Mouse (Mus musculus): ENCODE data around the gene Tsc22d3. TPM values are rescaled to one million over a fixed set of nuclear protein-coding genes. Genes with fewer than 3 reads are reported as not detected.
"Not testable (repeated sequence)": the region's sequence is repeated elsewhere in the genome, so short reads cannot be mapped to it uniquely, and the experiment has no call there.

Tsc22d3 gene
- polyA plus RNA-seq, 1 experiment from 2014 or later: 34.2 TPM

DNA sequence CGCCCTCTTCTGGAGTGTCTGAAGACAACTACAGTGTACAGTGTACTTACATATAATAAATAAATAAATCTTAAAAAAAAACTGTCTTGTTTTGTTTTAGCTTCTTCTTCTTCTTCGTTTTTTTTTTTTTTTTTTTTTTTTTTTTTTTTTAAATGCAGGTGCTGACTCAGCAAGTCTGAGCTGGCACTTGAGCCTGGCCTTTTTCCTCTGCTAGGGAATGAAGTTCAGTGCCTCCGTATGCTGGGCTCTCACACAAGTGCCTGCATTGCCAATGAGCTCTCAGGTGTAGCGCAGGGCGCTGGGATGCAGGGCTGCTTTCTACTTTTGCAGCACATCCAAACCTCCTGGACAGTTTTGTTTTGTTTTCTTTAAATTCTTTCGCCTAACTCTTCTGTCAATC, 90.6 kb downstream of the Tsc22d3 start:
- no peak overlapping the region for H3K9ac ChIP-seq (replicated peaks)
- no peak for ATAC-seq
- WGBS (ENCODE audit: insufficient replicate concordance): 53% methylated on average over 6 of the region's 6 CpGs
- H3K27me3 ChIP-seq (ENCODE audit: insufficient read depth, low read length): no peaks in the 10 kb centered on the region
- no peak for DNase-seq
- H3K9me3 ChIP-seq (ENCODE audit: low read length): no peaks in the 10 kb centered on the region
- H3K4me1 ChIP-seq (ENCODE audit: insufficient read depth): peaks cover 22% of the 10 kb centered on the region
- H3K4me3 ChIP-seq (ENCODE audit: low read depth, low read length): no peak overlapping the region
- H3K36me3 ChIP-seq (replicated peaks; ENCODE audit: insufficient read depth, low read length): no peaks in the 10 kb centered on the region
- no peak overlapping the region for H3K4me2 ChIP-seq (ENCODE audit: low read depth, low read length)
- 0 out of 2 replicates have a peak overlapping the region, but pooled peaks have one; percentile 48 for H3K27ac ChIP-seq (ENCODE audit: low read depth)
- TF ChIP-seq EP300 (IDR thresholded peaks at IDR 0.05; ENCODE audit: low read depth) (no peak), CTCF (IDR thresholded peaks at IDR 0.05; ENCODE audit: low read depth) (no peak)

DNA sequence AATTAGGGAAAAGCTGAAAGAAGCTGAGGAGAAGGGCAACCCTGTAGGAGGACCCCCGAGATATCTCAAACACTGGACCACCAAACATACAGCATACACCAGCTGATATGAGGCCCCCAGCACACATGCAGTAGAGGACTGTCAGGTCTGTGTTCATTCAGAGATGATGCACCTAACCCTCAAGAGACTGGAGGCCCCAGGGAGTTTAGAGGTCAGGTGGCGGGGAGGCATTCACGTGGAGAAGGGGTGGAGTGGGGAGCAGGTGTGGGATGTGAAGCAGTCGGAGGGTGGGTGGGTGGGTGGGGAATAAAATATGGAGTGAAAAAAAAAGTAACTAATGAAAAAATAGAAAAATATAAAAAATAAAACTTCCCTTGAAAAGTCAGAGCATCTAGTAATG, 91.7 kb downstream of the Tsc22d3 start:
- not testable (repeated sequence) for H3K9ac ChIP-seq (replicated peaks); ATAC-seq; H3K4me3 ChIP-seq (ENCODE audit: low read depth, low read length); DNase-seq; H3K27me3 ChIP-seq (ENCODE audit: insufficient read depth, low read length); H3K4me2 ChIP-seq (ENCODE audit: low read depth, low read length); H3K9me3 ChIP-seq (ENCODE audit: low read length); H3K36me3 ChIP-seq (replicated peaks; ENCODE audit: insufficient read depth, low read length)
- peaks cover 25% of the 10 kb centered on the region for H3K4me1 ChIP-seq (ENCODE audit: insufficient read depth)
- 52% methylated on average over 4 of the region's 4 CpGs for WGBS (ENCODE audit: insufficient replicate concordance)
- H3K27ac ChIP-seq (ENCODE audit: low read depth): peak overlapping the region; percentile 69; the same call in 1 of the 2 replicates

DNA sequence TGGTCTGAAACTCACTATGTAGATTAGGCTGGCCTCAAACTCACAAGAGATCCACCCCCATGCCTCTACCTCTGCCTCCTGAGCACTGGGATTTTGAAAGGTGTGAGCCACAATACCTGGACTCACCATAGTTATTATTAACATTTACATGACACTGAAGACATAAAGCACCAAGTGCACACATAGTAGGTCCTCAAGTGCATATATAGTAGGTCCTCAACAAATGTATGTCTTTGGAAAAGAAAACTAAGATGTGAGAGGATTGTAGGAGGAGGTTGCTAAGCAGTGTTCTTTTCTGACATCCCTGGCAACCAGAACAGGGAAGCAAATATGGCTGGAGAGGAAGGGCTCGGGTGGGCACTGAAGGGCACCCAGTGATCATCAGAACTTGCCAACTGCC, 93.1 kb downstream of the Tsc22d3 start:
- Histone ChIP-seq H3K36me3 (replicated peaks; ENCODE audit: insufficient read depth, low read length) (no peaks in the 10 kb centered on the region), H3K27ac (ENCODE audit: low read depth) (peak overlapping the region; percentile 69), H3K4me3 (ENCODE audit: low read depth, low read length) (no peak overlapping the region), H3K4me1 (ENCODE audit: insufficient read depth) (peaks cover 31% of the 10 kb centered on the region), H3K27me3 (ENCODE audit: insufficient read depth, low read length) (no peaks in the 10 kb centered on the region), H3K4me2 (ENCODE audit: low read depth, low read length) (no peak overlapping the region), H3K9me3 (ENCODE audit: low read length) (no peaks in the 10 kb centered on the region), H3K9ac (replicated peaks) (no peak overlapping the region)
- ATAC-seq (no peak), DNase-seq (no peak)
- TF ChIP-seq CTCF (IDR thresholded peaks at IDR 0.05; ENCODE audit: low read depth) (no peak), EP300 (IDR thresholded peaks at IDR 0.05; ENCODE audit: low read depth) (no peak)
- 55% methylated on average over 1 of the region's 1 CpGs for WGBS (ENCODE audit: insufficient replicate concordance)

DNA sequence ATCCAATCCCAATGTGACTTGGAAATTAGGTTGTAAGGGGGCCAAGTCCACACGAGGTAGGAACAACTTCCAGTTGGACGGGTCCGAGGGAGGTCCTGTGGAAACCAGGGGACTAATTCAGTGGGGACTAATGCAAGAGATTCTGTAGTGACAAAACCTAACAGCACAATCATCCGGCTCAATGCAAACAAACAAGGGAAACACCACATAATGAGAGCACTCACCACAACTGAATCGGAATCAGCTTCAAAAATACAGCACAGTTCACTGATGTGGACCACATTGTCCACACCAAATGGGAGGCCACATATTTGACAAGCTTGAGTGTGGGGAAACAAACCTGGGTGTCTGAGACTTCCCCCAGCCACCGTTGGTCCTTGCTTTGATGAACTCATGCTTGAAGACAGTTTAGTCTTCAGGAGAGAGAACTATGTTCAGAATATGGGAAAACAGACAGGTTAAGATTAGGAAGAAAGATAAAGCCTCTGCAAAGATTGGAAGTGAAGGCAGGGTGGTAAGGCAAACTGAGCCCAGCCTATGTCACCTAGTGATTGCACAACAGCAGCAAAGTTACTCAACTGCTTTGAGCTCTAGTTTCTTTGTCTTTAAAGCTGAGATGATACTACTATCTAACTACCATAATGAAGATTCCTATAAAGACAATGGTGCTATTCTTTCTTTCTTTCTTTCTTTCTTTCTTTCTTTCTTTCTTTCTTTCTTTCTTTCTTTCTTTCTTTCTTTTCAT, 93.9 kb downstream of the Tsc22d3 start:
- Histone ChIP-seq H3K27me3 (ENCODE audit: insufficient read depth, low read length) (no peaks in the 10 kb centered on the region), H3K9ac (replicated peaks) (no peak overlapping the region), H3K36me3 (replicated peaks; ENCODE audit: insufficient read depth, low read length) (no peaks in the 10 kb centered on the region), H3K9me3 (ENCODE audit: low read length) (no peaks in the 10 kb centered on the region), H3K4me3 (ENCODE audit: low read depth, low read length) (no peak overlapping the region), H3K27ac (ENCODE audit: low read depth) (peak overlapping the region; percentile 73), H3K4me1 (ENCODE audit: insufficient read depth) (peaks cover 32% of the 10 kb centered on the region), H3K4me2 (ENCODE audit: low read depth, low read length) (0 out of 2 replicates have a peak overlapping the region, but pooled peaks have one; percentile 39)
- WGBS (ENCODE audit: insufficient replicate concordance): 43% methylated on average over 6 of the region's 6 CpGs
- TF ChIP-seq CTCF (IDR thresholded peaks at IDR 0.05; ENCODE audit: low read depth) (no peak), EP300 (IDR thresholded peaks at IDR 0.05; ENCODE audit: low read depth) (no peak)
- DNase-seq (no peak), ATAC-seq (no peak)

DNA sequence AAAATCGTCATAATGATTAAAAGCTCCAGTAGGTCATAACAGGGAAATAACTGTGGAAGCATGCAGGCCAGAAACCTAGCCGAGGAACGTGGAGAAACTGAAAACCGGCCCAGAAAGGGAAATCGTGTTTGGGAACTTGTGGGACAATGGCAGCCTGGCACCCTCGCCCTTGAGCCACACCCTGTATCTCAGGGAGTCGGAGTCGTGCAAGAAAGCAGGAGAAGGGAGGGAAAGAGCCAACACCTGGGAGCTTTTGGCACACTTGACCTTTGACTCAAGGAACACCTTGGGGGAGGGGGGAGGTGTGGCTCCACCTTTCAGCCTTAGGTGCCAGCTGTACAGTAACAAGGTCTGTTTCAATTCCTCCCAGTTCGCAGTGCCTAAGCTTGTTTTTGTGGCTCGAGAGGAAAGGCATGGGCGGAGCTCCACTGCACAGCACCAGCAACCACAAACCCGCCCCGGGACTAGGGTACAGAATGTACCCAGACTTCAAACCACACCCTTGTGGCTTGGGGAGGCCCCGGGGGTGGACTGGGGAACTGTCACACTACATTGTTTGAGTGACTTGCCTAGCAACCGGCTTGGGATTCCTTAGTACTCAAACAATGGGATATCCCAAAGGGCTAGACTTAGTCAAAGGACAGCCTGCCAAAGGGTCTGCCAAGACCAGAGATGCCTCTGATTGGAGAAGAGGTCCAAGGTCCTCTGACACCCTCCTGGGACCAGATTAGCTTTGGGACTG, 94.8 kb downstream of the Tsc22d3 start:
- ATAC-seq (peak; percentile 93), DNase-seq (peak; percentile 82)
- TF ChIP-seq CTCF (IDR thresholded peaks at IDR 0.05; ENCODE audit: low read depth) (no peak), EP300 (IDR thresholded peaks at IDR 0.05; ENCODE audit: low read depth) (peak; percentile 89)
- no peaks in the 10 kb centered on the region for H3K9me3 ChIP-seq (ENCODE audit: low read length)
- no peak overlapping the region for H3K9ac ChIP-seq (replicated peaks)
- peak overlapping the region; percentile 48 for H3K4me2 ChIP-seq (ENCODE audit: low read depth, low read length)
- peaks cover 24% of the 10 kb centered on the region for H3K4me1 ChIP-seq (ENCODE audit: insufficient read depth)
- H3K36me3 ChIP-seq (replicated peaks; ENCODE audit: insufficient read depth, low read length): no peaks in the 10 kb centered on the region
- H3K4me3 ChIP-seq (ENCODE audit: low read depth, low read length): no peak overlapping the region
- H3K27ac ChIP-seq (ENCODE audit: low read depth): peak overlapping the region; percentile 73
- 37% methylated on average over 15 of the region's 15 CpGs for whole genome bisulfite sequencing (ENCODE audit: insufficient replicate concordance)
- no peaks in the 10 kb centered on the region for H3K27me3 ChIP-seq (ENCODE audit: insufficient read depth, low read length)

DNA sequence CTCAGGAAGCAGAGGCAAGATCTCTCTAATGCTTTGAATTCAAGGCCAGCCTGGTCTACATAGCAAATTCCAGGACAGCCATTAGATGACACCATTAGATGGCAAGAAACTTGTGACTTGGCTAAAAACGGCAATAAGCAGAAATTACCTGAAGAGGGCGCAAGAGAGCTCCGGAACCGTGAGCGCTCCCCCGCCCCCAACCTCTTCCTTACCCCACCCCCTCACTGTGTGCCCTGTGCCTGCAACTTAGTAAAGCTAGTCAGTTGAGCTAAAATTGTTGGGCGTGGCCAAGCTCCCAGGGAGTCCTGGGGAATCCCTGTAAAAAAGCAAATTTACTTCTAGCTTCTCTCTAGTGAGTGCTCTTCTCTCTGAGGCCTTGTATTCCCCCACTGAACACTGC, 96.6 kb downstream of the Tsc22d3 start:
- Histone ChIP-seq H3K9me3 (ENCODE audit: low read length) (no peaks in the 10 kb centered on the region), H3K27ac (ENCODE audit: low read depth) (peak overlapping the region; percentile 73), H3K9ac (replicated peaks) (no peak overlapping the region), H3K4me1 (ENCODE audit: insufficient read depth) (peaks cover 24% of the 10 kb centered on the region), H3K27me3 (ENCODE audit: insufficient read depth, low read length) (no peaks in the 10 kb centered on the region), H3K4me3 (ENCODE audit: low read depth, low read length) (no peak overlapping the region), H3K4me2 (ENCODE audit: low read depth, low read length) (peak overlapping the region; percentile 38; the same call in 1 of the 2 replicates), H3K36me3 (replicated peaks; ENCODE audit: insufficient read depth, low read length) (no peaks in the 10 kb centered on the region)
- ATAC-seq: peak; percentile 57
- DNase-seq: peak; percentile 82
- WGBS (ENCODE audit: insufficient replicate concordance): 21% methylated on average over 7 of the region's 7 CpGs
- TF ChIP-seq EP300 (IDR thresholded peaks at IDR 0.05; ENCODE audit: low read depth) (no peak), CTCF (IDR thresholded peaks at IDR 0.05; ENCODE audit: low read depth) (peak; percentile 69)

All from liver, postnatal 0 days (tissue).